Mouse (Mus musculus) myocyte (in vitro differentiated cells): ENCODE measurements at regions not wholly inside any gene's neighbourhood (a gene's known extent, or its start where the extent isn't known, plus 50 kb on each side); places are given as distances from the start of the nearest gene placed in this dataset.

Experiments
- H3K27me3 ChIP-seq: one replicate; pipeline ENCODE4 v1.6.1; 2011; ENCODE audit not compliant: control insufficient read depth, insufficient read depth, insufficient read length
- H3K36me3 ChIP-seq: one replicate; pipeline ENCODE4 v1.6.1; 2011; ENCODE audit not compliant: control insufficient read depth, insufficient read depth
- H3K4me2 ChIP-seq: one replicate; pipeline ENCODE4 v1.6.1; 2011; ENCODE audit warnings: low read depth, control low read depth
- H3K4me3 ChIP-seq: one replicate; pipeline ENCODE4 v1.5.1; 2011; ENCODE audit warnings: mild to moderate bottlenecking, control low read depth, moderate library complexity
- H3K79me2 ChIP-seq: one replicate; pipeline ENCODE4 v1.6.1; 2011; ENCODE audit not compliant: control insufficient read depth, insufficient read depth
- H3ac ChIP-seq: one replicate; pipeline ENCODE4 v1.6.1; 2011; ENCODE audit not compliant: control insufficient read depth, insufficient read length
- CEBPB ChIP-seq: IDR thresholded peaks from 2 replicates; pipeline ENCODE4 v1.6.1; 2011; ENCODE audit warnings: mild to moderate bottlenecking, moderate library complexity; ENCODE audit not compliant: poor library complexity, insufficient read depth, severe bottlenecking
- E2F4 ChIP-seq: IDR thresholded peaks from one replicate; pipeline ENCODE4 v1.6.1; 2011; ENCODE audit warnings: mild to moderate bottlenecking, control low read depth, moderate library complexity; ENCODE audit not compliant: insufficient read depth
- MAX ChIP-seq: IDR thresholded peaks from one replicate; pipeline ENCODE4 v1.6.1; 2011; ENCODE audit warnings: low read depth, mild to moderate bottlenecking, control low read depth
- MYOD1 ChIP-seq, 3 experiments: IDR thresholded peaks; one replicate each; pipeline ENCODE4 v1.6.1; 2011; ENCODE audit warnings: control low read depth in 2 of 3, low read depth in 2 of 3, mild to moderate bottlenecking in 2 of 3, moderate library complexity in 1 of 3; ENCODE audit not compliant: insufficient read length in 2 of 3, control insufficient read depth in 1 of 3
- MYOG ChIP-seq, 3 experiments: IDR thresholded peaks; one replicate each; pipeline ENCODE4 v1.6.1; 2011; ENCODE audit warnings: control low read depth in 2 of 3, low read depth in 2 of 3, mild to moderate bottlenecking in 2 of 3; ENCODE audit not compliant: insufficient read length in 2 of 3, control insufficient read depth in 1 of 3, insufficient read depth in 1 of 3
- POLR2A ChIP-seq: IDR thresholded peaks from one replicate; pipeline ENCODE4 v1.6.1; 2011; ENCODE audit warnings: low read depth, mild to moderate bottlenecking, control low read depth, moderate library complexity; ENCODE audit not compliant: insufficient read length
- POLR2AphosphoS2 ChIP-seq: IDR thresholded peaks from one replicate; pipeline ENCODE4 v1.6.1; 2011; ENCODE audit warnings: low read depth, control low read depth; ENCODE audit not compliant: insufficient read length
- REST ChIP-seq: IDR thresholded peaks from one replicate; pipeline ENCODE4 v1.6.1; 2011; ENCODE audit warnings: mild to moderate bottlenecking, control low read depth, moderate library complexity; ENCODE audit not compliant: insufficient read depth, insufficient read length
- SRF ChIP-seq: IDR thresholded peaks from one replicate; pipeline ENCODE4 v1.6.1; 2011; ENCODE audit warnings: low read depth; ENCODE audit not compliant: control insufficient read depth, insufficient read length
- TCF12 ChIP-seq: IDR thresholded peaks from one replicate; pipeline ENCODE4 v1.6.1; 2011; ENCODE audit warnings: mild to moderate bottlenecking, control low read depth; ENCODE audit not compliant: poor library complexity, insufficient read depth, severe bottlenecking
- TCF3 ChIP-seq: IDR thresholded peaks from one replicate; pipeline ENCODE4 v1.6.1; 2011; ENCODE audit warnings: low read depth, control low read depth; ENCODE audit not compliant: insufficient read length
- USF1 ChIP-seq: IDR thresholded peaks from one replicate; pipeline ENCODE4 v1.6.1; 2011; ENCODE audit warnings: low read depth, mild to moderate bottlenecking, control low read depth, moderate library complexity

DNA sequence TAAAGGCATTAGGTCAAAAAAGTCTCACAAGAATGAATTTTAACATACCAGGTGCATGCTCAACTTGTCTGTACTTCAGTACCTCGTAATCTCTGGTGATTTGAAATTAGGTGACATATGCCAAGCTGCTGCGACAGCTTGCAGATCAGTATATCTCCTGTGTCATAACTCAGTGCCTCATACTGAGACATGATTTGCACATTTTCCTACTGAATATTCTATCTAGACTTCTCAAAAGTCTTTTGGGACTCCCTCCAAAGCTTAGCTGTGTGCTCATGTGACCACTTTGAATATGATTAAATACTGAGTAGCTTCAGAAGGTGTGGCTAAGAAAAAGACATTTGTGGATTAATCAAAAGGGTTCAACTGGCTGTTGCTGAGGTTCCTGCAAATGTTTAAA lies 416.3 kb upstream of the Pdzrn3 start:
- TF ChIP-seq USF1: no peak
- TF ChIP-seq MYOG (IDR thresholded peaks at IDR 0.05; ENCODE audit: control insufficient read depth in 1 of 3, insufficient read depth in 1 of 3, insufficient read length in 2 of 3, low read depth in 2 of 3): no peak
- TF ChIP-seq MAX: no peak
- no peak for TF ChIP-seq REST
- no peak for TF ChIP-seq POLR2AphosphoS2
- TF ChIP-seq E2F4: no peak
- no peak for TF ChIP-seq POLR2A
- no peak for TF ChIP-seq SRF
- no peak for TF ChIP-seq MYOD1 (IDR thresholded peaks at IDR 0.05; ENCODE audit: control insufficient read depth in 1 of 3, insufficient read length in 2 of 3, low read depth in 2 of 3)
- TF ChIP-seq TCF12: no peak
- Histone ChIP-seq H3ac (no peak overlapping the region), H3K4me3 (no peak overlapping the region), H3K79me2 (no peaks in the 10 kb centered on the region), H3K36me3 (no peaks in the 10 kb centered on the region), H3K27me3 (no peaks in the 10 kb centered on the region), H3K4me2 (no peak overlapping the region)

DNA sequence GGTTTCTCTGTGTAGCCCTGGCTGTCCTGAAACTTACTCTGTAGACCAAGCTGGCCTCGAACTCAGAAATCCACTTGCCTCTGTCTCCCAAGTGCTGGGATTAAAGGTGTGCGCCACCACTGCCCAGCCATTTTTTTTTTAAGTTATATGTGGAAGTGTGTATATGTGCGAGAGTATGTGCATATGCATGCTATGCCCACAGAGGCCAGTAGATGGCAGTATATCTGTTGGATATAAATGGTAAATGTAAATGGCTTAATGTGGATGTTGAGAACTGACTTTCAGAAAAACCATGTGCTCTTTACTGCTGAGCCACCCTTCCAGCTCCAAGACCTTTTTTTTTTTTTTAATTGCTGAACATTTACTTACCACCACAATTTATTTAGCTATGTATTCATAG lies 400.2 kb upstream of the Pdzrn3 start:
- no peak overlapping the region for H3K4me3 ChIP-seq
- H3ac ChIP-seq: no peak overlapping the region
- H3K27me3 ChIP-seq: no peaks in the 10 kb centered on the region
- H3K4me2 ChIP-seq: no peak overlapping the region
- no peak for TF ChIP-seq USF1
- TF ChIP-seq MAX: no peak
- no peak for TF ChIP-seq E2F4
- no peak for TF ChIP-seq SRF
- TF ChIP-seq MYOG (IDR thresholded peaks at IDR 0.05; ENCODE audit: control insufficient read depth in 1 of 3, insufficient read depth in 1 of 3, insufficient read length in 2 of 3, low read depth in 2 of 3): no peak
- no peak for TF ChIP-seq TCF12
- TF ChIP-seq MYOD1 (IDR thresholded peaks at IDR 0.05; ENCODE audit: control insufficient read depth in 1 of 3, insufficient read length in 2 of 3, low read depth in 2 of 3): no peak
- TF ChIP-seq TCF3: no peak
- no peak for TF ChIP-seq POLR2AphosphoS2
- TF ChIP-seq REST: no peak
- no peak for TF ChIP-seq CEBPB
- no peak for TF ChIP-seq POLR2A
- H3K36me3 ChIP-seq: no peaks in the 10 kb centered on the region
- H3K79me2 ChIP-seq: no peaks in the 10 kb centered on the region

DNA sequence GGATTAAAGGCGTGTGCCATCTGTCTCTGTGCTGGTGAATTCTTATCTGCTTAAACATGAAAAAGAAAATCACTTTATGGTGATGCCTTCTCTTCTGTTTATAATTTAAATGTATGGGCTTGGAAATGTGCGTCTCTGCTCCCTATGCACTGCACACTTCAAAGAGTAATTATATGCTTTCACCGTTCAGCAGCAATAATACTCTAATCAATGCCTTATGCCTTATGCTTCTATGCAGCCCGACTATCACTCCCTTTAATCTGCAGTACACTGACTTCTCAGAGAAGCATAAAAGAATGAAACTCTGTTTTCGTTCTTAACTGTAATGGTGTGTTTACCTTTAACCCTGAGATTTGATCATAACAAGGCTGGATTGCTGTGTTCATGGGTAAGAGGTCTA lies 395.5 kb upstream of the Pdzrn3 start:
- Histone ChIP-seq H3K36me3 (no peaks in the 10 kb centered on the region), H3K79me2 (no peaks in the 10 kb centered on the region), H3ac (no peak overlapping the region), H3K27me3 (no peaks in the 10 kb centered on the region), H3K4me3 (no peak overlapping the region), H3K4me2 (no peak overlapping the region)
- TF ChIP-seq USF1 (no peak), POLR2AphosphoS2 (no peak), E2F4 (no peak), MAX (no peak), SRF (no peak), MYOG (IDR thresholded peaks at IDR 0.05; ENCODE audit: control insufficient read depth in 1 of 3, insufficient read depth in 1 of 3, insufficient read length in 2 of 3, low read depth in 2 of 3) (no peak)

DNA sequence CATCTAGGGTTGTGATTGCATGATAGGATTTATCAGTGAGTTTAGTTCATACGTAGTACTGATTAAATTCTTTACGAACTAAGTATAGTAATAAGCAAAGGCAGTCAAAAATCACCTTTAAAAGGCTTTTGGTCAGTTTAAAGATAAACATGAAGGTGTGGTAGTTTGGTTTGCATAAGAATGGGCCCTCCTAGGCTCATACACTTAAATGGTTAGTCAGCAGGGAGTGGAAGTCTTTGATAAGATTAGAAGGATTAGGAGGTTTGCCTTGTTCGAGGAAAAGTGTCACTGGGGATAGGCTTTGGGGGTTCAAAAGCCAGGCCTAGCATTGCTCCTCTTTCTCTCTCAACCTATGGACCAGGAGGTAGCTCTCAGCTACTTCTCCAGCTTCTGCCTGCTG lies 357.4 kb upstream of the Pdzrn3 start:
- TF ChIP-seq SRF (no peak), MYOG (IDR thresholded peaks at IDR 0.05; ENCODE audit: control insufficient read depth in 1 of 3, insufficient read depth in 1 of 3, insufficient read length in 2 of 3, low read depth in 2 of 3) (no peak), TCF12 (no peak), TCF3 (no peak), MYOD1 (IDR thresholded peaks at IDR 0.05; ENCODE audit: control insufficient read depth in 1 of 3, insufficient read length in 2 of 3, low read depth in 2 of 3) (no peak), E2F4 (no peak), REST (no peak), MAX (no peak), POLR2AphosphoS2 (no peak), CEBPB (no peak), POLR2A (no peak), USF1 (no peak)
- Histone ChIP-seq H3K4me2 (no peak overlapping the region), H3K79me2 (no peaks in the 10 kb centered on the region), H3K4me3 (no peak overlapping the region), H3K27me3 (no peaks in the 10 kb centered on the region), H3ac (no peak overlapping the region), H3K36me3 (no peaks in the 10 kb centered on the region)

DNA sequence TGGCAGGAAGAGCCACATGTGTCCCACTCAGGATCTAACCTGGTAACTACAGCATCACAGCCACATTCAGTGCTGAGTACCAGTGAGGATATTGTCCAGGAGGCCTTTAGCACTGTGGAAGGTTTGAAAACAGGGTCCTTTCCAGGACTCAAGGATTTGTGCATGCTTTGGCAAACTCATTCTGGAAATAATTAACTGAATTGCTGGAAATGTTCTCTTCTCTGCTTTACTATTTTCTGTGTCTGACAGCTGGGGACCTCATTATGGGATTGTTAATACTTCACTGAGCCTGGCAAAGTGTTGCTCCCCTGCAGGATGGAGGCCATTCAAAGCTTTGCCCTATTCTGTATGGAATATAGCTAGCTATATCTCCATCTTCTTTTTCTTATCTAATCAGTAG lies 342.8 kb upstream of the Pdzrn3 start:
- no peaks in the 10 kb centered on the region for H3K79me2 ChIP-seq
- H3K4me2 ChIP-seq: no peak overlapping the region
- H3K27me3 ChIP-seq: no peaks in the 10 kb centered on the region
- H3K4me3 ChIP-seq: no peak overlapping the region
- no peaks in the 10 kb centered on the region for H3K36me3 ChIP-seq
- no peak overlapping the region for H3ac ChIP-seq
- no peak for TF ChIP-seq MAX
- no peak for TF ChIP-seq POLR2A
- no peak for TF ChIP-seq E2F4
- TF ChIP-seq USF1: no peak
- TF ChIP-seq TCF3: no peak
- TF ChIP-seq CEBPB: no peak
- TF ChIP-seq TCF12: no peak
- TF ChIP-seq POLR2AphosphoS2: no peak
- TF ChIP-seq MYOG (IDR thresholded peaks at IDR 0.05; ENCODE audit: control insufficient read depth in 1 of 3, insufficient read depth in 1 of 3, insufficient read length in 2 of 3, low read depth in 2 of 3): no peak
- no peak for TF ChIP-seq REST
- TF ChIP-seq MYOD1 (IDR thresholded peaks at IDR 0.05; ENCODE audit: control insufficient read depth in 1 of 3, insufficient read length in 2 of 3, low read depth in 2 of 3): no peak
- TF ChIP-seq SRF: no peak
